Mouse (Mus musculus): ENCODE measurements around the gene Olfm3. TPM values are rescaled to one million over a fixed set of nuclear protein-coding genes. Genes with fewer than 3 reads are reported as not detected.

Olfm3 gene
- polyA plus RNA-seq, 1 experiment from 2014 or later = 0.13 TPM

- Histone ChIP-seq H3K36me3 (ENCODE audit: control insufficient read depth, insufficient read depth, low read length) (no peaks in the 10 kb centered on the region), H3K27me3 (ENCODE audit: control insufficient read depth, insufficient read depth, low read length) (no peaks in the 10 kb centered on the region), H3K9me3 (replicated peaks; ENCODE audit: control insufficient read depth, low read length) (no peaks in the 10 kb centered on the region), H3K4me1 (ENCODE audit: control insufficient read depth, insufficient read depth, low read length) (no peaks in the 10 kb centered on the region), H3K27ac (ENCODE audit: low read length) (no peak overlapping the region), H3K4me3 (replicated peaks; ENCODE audit: low read length) (no peak overlapping the region), H3K9ac (ENCODE audit: low read length) (no peak overlapping the region), H3K4me2 (ENCODE audit: low read depth, low read length) (no peak overlapping the region)
- no peak for ATAC-seq (ENCODE audit: insufficient read depth, low FRiP score)
- WGBS = 79% methylated on average over 1 of the region's 1 CpGs
Measured at GRCm38 (mm10) chr3:115028046-115028445, 124.2 kb downstream of the Olfm3 start.

GRCm38 (mm10) chr3:115028611-115029010 lies 124.7 kb downstream of the Olfm3 start:
- WGBS = 82% methylated on average over 1 of the region's 1 CpGs
- Histone ChIP-seq H3K36me3 (ENCODE audit: control insufficient read depth, insufficient read depth, low read length) (no peaks in the 10 kb centered on the region), H3K4me2 (ENCODE audit: low read depth, low read length) (no peak overlapping the region), H3K4me1 (ENCODE audit: control insufficient read depth, insufficient read depth, low read length) (no peaks in the 10 kb centered on the region), H3K27ac (ENCODE audit: low read length) (no peak overlapping the region), H3K27me3 (ENCODE audit: control insufficient read depth, insufficient read depth, low read length) (no peaks in the 10 kb centered on the region), H3K9ac (ENCODE audit: low read length) (no peak overlapping the region), H3K9me3 (replicated peaks; ENCODE audit: control insufficient read depth, low read length) (no peaks in the 10 kb centered on the region), H3K4me3 (replicated peaks; ENCODE audit: low read length) (no peak overlapping the region)
- no peak for ATAC-seq (ENCODE audit: insufficient read depth, low FRiP score)

- Histone ChIP-seq H3K9me3 (replicated peaks; ENCODE audit: control insufficient read depth, low read length) (no peaks in the 10 kb centered on the region), H3K4me3 (replicated peaks; ENCODE audit: low read length) (no peak overlapping the region), H3K4me2 (ENCODE audit: low read depth, low read length) (no peak overlapping the region), H3K27me3 (ENCODE audit: control insufficient read depth, insufficient read depth, low read length) (no peaks in the 10 kb centered on the region), H3K9ac (ENCODE audit: low read length) (no peak overlapping the region), H3K36me3 (ENCODE audit: control insufficient read depth, insufficient read depth, low read length) (no peaks in the 10 kb centered on the region), H3K27ac (ENCODE audit: low read length) (no peak overlapping the region), H3K4me1 (ENCODE audit: control insufficient read depth, insufficient read depth, low read length) (no peaks in the 10 kb centered on the region)
- 78% methylated on average over 5 of the region's 5 CpGs for WGBS
- no peak for ATAC-seq (ENCODE audit: insufficient read depth, low FRiP score)
Measured at GRCm38 (mm10) chr3:115049060-115049459, 145.2 kb downstream of the Olfm3 start.

GRCm38 (mm10) chr3:115064901-115065300 lies 161.0 kb downstream of the Olfm3 start:
- Histone ChIP-seq H3K4me1 (ENCODE audit: control insufficient read depth, insufficient read depth, low read length) (no peaks in the 10 kb centered on the region), H3K4me3 (replicated peaks; ENCODE audit: low read length) (no peak overlapping the region), H3K9me3 (replicated peaks; ENCODE audit: control insufficient read depth, low read length) (no peaks in the 10 kb centered on the region), H3K27ac (ENCODE audit: low read length) (no peak overlapping the region), H3K4me2 (ENCODE audit: low read depth, low read length) (no peak overlapping the region), H3K27me3 (ENCODE audit: control insufficient read depth, insufficient read depth, low read length) (no peaks in the 10 kb centered on the region), H3K9ac (ENCODE audit: low read length) (no peak overlapping the region), H3K36me3 (ENCODE audit: control insufficient read depth, insufficient read depth, low read length) (no peaks in the 10 kb centered on the region)
- WGBS = 79% methylated on average over 1 of the region's 1 CpGs
- ATAC-seq (ENCODE audit: insufficient read depth, low FRiP score) = no peak

DNA sequence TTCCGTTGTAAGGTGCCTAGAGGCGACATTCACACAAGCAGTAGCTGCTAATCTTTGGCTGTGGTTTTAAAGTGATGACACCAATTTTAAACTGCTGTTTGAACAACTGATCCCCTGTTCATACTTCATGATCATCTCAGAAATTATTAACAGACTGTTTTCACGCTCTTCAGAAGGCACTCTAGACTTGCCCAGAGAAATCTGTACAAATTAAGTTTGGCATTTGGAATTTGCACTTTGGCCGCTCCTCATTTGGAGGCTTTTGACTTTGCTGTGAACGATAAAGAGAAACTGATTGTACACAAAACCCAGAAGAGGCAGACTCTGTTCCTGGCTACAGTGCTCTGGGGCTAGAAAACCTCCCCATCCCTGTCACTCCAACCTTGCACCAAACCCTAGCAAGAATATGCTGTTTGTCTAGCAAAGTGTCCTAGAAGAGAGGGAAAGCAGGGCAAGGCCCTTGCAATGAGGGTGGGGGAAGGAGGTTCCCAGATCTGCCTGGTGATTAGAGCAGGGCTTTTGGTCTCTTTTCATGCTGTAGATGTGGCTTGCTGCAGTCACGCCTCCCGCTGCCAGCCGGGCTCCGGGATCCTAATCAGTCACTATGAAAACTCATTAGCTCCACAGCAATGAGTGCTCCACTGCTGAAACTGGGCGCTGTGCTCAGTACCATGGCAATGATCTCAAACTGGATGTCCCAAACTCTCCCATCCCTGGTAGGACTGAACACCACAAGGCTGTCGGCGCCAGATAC lies 176.7 kb downstream of the Olfm3 start:
- Histone ChIP-seq H3K36me3 (ENCODE audit: control insufficient read depth, insufficient read depth, low read length) (no peaks in the 10 kb centered on the region), H3K27ac (ENCODE audit: low read length) (no peak overlapping the region), H3K4me1 (ENCODE audit: control insufficient read depth, insufficient read depth, low read length) (no peaks in the 10 kb centered on the region), H3K4me3 (replicated peaks; ENCODE audit: low read length) (no peak overlapping the region), H3K4me2 (ENCODE audit: low read depth, low read length) (no peak overlapping the region), H3K9ac (ENCODE audit: low read length) (no peak overlapping the region), H3K27me3 (ENCODE audit: control insufficient read depth, insufficient read depth, low read length) (no peaks in the 10 kb centered on the region), H3K9me3 (replicated peaks; ENCODE audit: control insufficient read depth, low read length) (no peaks in the 10 kb centered on the region)
- ATAC-seq (ENCODE audit: insufficient read depth, low FRiP score) = no peak
- 37% methylated on average over 12 of the region's 12 CpGs for WGBS

DNA sequence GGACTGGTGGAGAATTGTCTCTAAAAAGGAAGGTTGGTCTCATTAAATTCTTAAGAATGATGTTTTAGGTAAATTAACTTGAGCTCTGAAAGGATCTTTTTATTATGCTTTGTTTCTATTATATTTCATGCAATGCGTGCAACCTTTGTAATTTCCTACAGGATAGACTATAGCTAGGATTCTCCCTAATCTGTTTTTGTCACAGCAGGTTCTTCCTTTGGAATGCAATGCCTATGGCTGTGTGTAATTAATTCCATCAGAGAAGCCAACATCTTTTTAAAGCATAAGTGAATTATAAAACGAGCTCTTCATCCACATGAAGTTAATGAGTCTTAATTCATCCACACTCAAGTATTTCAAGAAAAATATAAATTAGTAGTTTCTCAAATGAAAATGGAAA lies 177.5 kb downstream of the Olfm3 start:
- WGBS = 72% methylated on average over 2 of the region's 2 CpGs
- no peak overlapping the region for H3K4me3 ChIP-seq (replicated peaks; ENCODE audit: low read length)
- no peaks in the 10 kb centered on the region for H3K27me3 ChIP-seq (ENCODE audit: control insufficient read depth, insufficient read depth, low read length)
- no peak for ATAC-seq (ENCODE audit: insufficient read depth, low FRiP score)
- no peak overlapping the region for H3K4me2 ChIP-seq (ENCODE audit: low read depth, low read length)
- H3K9me3 ChIP-seq (replicated peaks; ENCODE audit: control insufficient read depth, low read length) = no peaks in the 10 kb centered on the region
- no peaks in the 10 kb centered on the region for H3K36me3 ChIP-seq (ENCODE audit: control insufficient read depth, insufficient read depth, low read length)
- no peaks in the 10 kb centered on the region for H3K4me1 ChIP-seq (ENCODE audit: control insufficient read depth, insufficient read depth, low read length)
- no peak overlapping the region for H3K27ac ChIP-seq (ENCODE audit: low read length)
- no peak overlapping the region for H3K9ac ChIP-seq (ENCODE audit: low read length)

DNA sequence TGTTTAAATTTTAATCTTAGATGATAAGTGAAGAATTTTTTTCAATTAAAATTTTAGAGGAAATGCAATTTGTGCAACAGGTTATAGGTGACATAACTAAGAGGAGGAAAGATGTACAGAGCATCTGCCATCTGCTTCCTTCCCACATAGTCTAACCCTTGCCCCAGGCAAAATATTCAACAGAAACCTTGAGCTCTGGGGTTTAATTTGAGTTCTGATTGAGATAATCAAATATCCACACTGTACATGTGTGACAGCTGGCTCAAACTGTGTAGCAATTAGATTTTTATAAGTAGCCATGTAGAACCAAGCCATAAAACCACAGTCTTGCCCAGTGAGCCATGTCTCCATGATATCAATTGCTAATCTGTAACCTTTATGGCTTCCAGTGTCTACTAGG lies 179.1 kb downstream of the Olfm3 start:
- ATAC-seq (ENCODE audit: insufficient read depth, low FRiP score) = no peak
- no peaks in the 10 kb centered on the region for H3K9me3 ChIP-seq (replicated peaks; ENCODE audit: control insufficient read depth, low read length)
- no peaks in the 10 kb centered on the region for H3K36me3 ChIP-seq (ENCODE audit: control insufficient read depth, insufficient read depth, low read length)
- H3K4me3 ChIP-seq (replicated peaks; ENCODE audit: low read length) = no peak overlapping the region
- no peaks in the 10 kb centered on the region for H3K4me1 ChIP-seq (ENCODE audit: control insufficient read depth, insufficient read depth, low read length)
- H3K27ac ChIP-seq (ENCODE audit: low read length) = no peak overlapping the region
- H3K9ac ChIP-seq (ENCODE audit: low read length) = no peak overlapping the region
- no peaks in the 10 kb centered on the region for H3K27me3 ChIP-seq (ENCODE audit: control insufficient read depth, insufficient read depth, low read length)
- H3K4me2 ChIP-seq (ENCODE audit: low read depth, low read length) = no peak overlapping the region

GRCm38 (mm10) chr3:115088281-115088680 lies 184.4 kb downstream of the Olfm3 start:
- 82% methylated on average over 3 of the region's 3 CpGs for WGBS
- ATAC-seq (ENCODE audit: insufficient read depth, low FRiP score) = no peak
- no peak overlapping the region for H3K9ac ChIP-seq (ENCODE audit: low read length)
- H3K4me1 ChIP-seq (ENCODE audit: control insufficient read depth, insufficient read depth, low read length) = no peaks in the 10 kb centered on the region
- H3K4me3 ChIP-seq (replicated peaks; ENCODE audit: low read length) = no peak overlapping the region
- no peaks in the 10 kb centered on the region for H3K27me3 ChIP-seq (ENCODE audit: control insufficient read depth, insufficient read depth, low read length)
- H3K36me3 ChIP-seq (ENCODE audit: control insufficient read depth, insufficient read depth, low read length) = no peaks in the 10 kb centered on the region
- no peak overlapping the region for H3K4me2 ChIP-seq (ENCODE audit: low read depth, low read length)
- no peaks in the 10 kb centered on the region for H3K9me3 ChIP-seq (replicated peaks; ENCODE audit: control insufficient read depth, low read length)
- no peak overlapping the region for H3K27ac ChIP-seq (ENCODE audit: low read length)

GRCm38 (mm10) chr3:115090670-115091069 lies 186.8 kb downstream of the Olfm3 start:
- ATAC-seq (ENCODE audit: insufficient read depth, low FRiP score) = no peak
- 29% methylated on average over 2 of the region's 2 CpGs for WGBS
- no peaks in the 10 kb centered on the region for H3K27me3 ChIP-seq (ENCODE audit: control insufficient read depth, insufficient read depth, low read length)
- H3K4me3 ChIP-seq (replicated peaks; ENCODE audit: low read length) = no peak overlapping the region
- no peaks in the 10 kb centered on the region for H3K4me1 ChIP-seq (ENCODE audit: control insufficient read depth, insufficient read depth, low read length)
- no peak overlapping the region for H3K27ac ChIP-seq (ENCODE audit: low read length)
- no peak overlapping the region for H3K9ac ChIP-seq (ENCODE audit: low read length)
- no peaks in the 10 kb centered on the region for H3K9me3 ChIP-seq (replicated peaks; ENCODE audit: control insufficient read depth, low read length)
- no peak overlapping the region for H3K4me2 ChIP-seq (ENCODE audit: low read depth, low read length)
- H3K36me3 ChIP-seq (ENCODE audit: control insufficient read depth, insufficient read depth, low read length) = no peaks in the 10 kb centered on the region

Data from stomach, embryonic 16.5 days (tissue).